Mouse (Mus musculus): Measurements from ENCODE around the gene Gm10772.
"Not testable (repeated sequence)": the region's sequence is repeated elsewhere in the genome, so short reads cannot be mapped to it uniquely, and the experiment has no call there.

Gene Gm10772

DNA sequence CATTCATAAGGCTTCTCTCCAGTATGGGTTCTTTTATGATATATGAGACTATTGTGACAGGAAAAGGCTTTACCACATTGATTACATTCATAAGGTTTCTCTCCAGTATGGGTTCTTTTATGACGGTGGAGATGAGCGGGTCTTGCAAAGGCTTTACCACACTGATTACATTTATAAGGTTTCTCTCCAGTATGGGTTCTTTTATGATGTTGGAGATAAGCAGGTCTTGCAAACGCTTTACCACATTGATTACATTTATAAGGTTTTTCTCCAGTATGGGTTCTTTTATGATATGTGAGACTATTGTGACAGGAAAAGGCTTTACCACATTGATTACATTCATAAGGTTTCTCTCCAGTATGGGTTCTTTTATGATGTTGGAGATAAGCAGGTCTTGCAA lies at the start of gene Gm10772:
Gene Gm10772 (minus strand): TSS at position 101 of the 400 bp plus-strand sequence.
- DNase-seq (ENCODE audit: low read depth): not testable (repeated sequence)

DNA sequence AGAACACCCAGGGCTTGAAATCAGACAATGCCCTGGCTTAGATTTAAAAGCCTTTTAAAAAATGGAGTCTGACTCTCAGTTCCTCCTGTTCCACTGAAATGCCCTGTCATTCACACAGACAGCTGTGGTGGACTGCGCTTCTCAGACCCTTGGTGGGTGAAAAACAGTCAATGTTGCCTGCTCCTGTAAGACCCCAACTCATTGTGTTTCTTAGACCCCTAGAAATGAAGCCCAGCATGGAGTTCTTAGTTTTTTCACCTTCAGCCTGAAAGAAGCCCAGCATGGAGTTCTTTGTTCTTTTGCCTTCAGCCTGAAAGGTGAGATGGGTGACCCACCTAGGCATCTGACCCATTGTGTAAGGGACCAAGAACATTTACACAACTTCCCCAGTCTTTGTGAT lies 36.5 kb upstream of the Gm10772 start:
- not testable (repeated sequence) for DNase-seq (ENCODE audit: low read depth)

DNA sequence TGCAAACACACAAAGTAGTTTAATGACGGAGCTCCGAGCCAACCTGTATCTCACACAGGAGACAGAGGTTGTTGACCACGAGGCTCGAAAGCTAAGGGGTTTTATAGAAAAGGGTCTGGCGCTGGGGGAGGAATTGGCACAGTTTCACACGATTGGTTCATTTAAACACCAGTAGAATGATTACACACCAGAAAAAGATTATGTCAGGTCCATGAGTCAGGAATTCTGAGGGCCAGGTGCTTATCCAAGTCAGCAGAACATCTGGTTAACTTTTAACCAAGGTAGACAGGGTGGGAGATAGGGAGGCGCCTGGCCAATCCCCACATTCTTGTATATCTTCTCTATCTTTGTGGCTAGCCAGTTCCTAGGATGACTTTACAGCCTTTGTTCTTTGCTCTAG lies 35.8 kb upstream of the Gm10772 start:
- not testable (repeated sequence) for DNase-seq (ENCODE audit: low read depth)

DNA sequence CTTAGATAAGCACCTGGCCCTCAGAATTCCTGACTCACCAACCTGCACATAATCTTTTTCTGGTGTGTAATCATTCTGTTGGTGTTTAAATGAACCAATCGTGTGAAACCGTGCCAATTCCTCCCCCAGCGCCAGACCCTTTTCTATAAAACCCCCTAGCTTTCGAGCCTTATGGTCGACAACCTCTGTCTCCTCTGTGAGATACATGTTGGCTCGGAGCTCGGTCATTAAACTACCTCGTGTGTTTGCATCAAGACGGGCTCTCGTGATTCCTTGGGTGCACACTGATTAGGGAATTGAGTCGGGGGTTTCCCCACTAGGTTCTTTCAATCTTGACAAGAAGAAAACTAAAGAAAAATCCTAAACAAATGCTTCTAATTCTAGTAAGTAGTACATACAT lies 13.0 kb downstream of the Gm10772 start:
- no peak for DNase-seq (ENCODE audit: low read depth)

DNA sequence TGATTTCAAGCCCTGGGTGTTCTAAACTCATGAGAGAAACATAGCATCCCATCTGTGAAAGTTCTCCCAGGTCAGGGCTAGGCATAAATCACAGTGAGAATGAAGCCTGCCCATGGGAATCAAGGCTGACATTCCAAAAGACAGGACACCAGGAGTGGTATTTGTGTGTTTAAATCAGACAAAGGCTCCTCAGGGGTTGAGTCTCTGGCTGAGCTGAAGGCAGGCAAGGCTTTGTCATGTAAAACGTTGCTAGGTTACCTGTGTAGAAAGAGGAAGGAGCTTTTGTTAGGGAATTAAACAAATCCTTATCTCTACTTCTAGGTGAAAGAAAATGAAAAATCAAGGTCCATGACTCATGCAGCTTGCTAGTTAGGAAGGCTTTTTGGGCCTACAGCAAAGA lies 13.6 kb downstream of the Gm10772 start:
- DNase-seq (ENCODE audit: low read depth): not testable (repeated sequence)

DNA sequence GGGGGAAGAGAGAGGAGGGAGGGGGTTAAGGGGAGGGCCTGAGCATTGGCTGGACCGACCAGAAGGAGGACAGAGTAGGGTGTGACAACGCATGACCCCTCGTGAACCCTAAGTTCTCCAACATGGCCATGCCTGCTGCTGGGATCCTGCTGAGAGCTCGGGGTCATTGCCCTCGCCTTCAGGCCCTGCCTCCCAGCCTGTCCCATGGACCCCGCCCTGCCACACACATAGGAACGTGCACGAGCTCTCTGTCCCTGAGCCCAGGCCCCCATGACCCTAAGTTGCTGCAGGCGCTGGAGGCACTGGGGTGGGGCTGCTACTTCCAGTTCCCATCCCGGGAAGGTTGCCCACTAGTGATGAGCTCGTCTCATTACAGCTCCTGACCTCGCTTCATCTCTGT lies 48.2 kb downstream of the Gm10772 start:
- not testable (repeated sequence) for DNase-seq (ENCODE audit: low read depth)
